Mouse (Mus musculus): ENCODE results near the gene Slc35e3.

The Slc35e3 gene

GRCm38 (mm10) chr10:117746297-117746883, at the start of gene Slc35e3:
Slc35e3 (minus strand) TSS chr10:117746365.
- DNase-seq (ENCODE audit: low read depth): peak; percentile 95

- DNase-seq (ENCODE audit: low read depth): no peak
These were observed 49.0 kb upstream of the Slc35e3 start for GRCm38 (mm10) chr10:117795206-117795605.

DNA sequence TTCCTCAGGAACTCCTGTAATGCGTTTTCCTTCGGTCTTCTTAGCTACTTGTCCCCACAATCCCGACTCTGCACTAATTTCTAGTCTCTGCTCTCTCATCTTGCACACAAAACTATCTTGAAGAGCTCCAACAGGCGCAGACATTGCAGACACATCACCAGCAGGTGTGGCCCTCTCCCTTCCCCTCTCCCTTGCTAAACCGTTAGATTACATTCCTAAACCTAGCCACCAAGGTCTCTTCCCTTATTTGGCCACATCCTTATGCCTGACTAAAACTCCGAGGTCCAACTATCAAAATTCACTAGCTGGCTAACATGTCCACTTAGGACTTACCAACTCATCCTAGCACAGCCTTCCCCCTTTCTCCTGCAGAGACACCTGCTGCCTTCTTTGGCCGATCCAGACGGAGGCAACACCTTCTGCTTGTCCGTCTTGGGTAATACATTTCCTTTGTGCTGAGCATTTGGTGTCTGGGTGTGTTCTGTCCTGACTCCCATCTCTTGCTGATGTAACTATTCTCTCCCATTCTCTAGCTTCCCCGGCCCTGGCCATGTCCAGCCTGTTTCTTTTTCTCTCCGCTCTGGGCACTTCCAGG, 47.4 kb upstream of the Slc35e3 start:
- DNase-seq (ENCODE audit: low read depth): no peak

GRCm38 (mm10) chr10:117792141-117793091, 46.3 kb upstream of the Slc35e3 start, which contains the start of gene Nup107:
Nup107 (minus strand) TSS chr10:117792705.
- peak; percentile 100 for DNase-seq (ENCODE audit: low read depth)

- no peak for DNase-seq (ENCODE audit: low read depth)
These were observed 45.0 kb upstream of the Slc35e3 start for GRCm38 (mm10) chr10:117791171-117791470.

- DNase-seq (ENCODE audit: low read depth): no peak
These were observed 44.4 kb upstream of the Slc35e3 start for GRCm38 (mm10) chr10:117790421-117791170.

- no peak for DNase-seq (ENCODE audit: low read depth)
These were observed 43.8 kb upstream of the Slc35e3 start for GRCm38 (mm10) chr10:117790011-117790410.

DNA sequence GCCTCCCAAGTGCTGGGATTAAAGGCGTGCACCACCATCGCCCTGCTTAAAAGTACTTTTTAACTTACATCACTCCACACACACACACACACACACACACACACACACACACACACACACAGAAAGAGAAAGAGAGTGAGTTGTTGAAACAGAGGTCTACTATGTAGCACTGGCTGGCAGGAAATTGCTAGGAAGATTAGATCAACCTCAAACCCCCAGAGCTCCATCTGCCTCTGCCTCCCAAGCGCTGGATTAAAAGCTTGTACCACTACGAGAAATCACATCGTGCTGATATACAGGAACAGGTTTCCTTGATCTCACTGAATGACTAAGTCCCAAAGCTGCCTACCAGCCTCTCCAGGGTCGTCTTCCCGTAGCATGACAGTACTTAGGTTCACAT, 38.5 kb upstream of the Slc35e3 start:
- peak; percentile 74 for DNase-seq (ENCODE audit: low read depth)

DNA sequence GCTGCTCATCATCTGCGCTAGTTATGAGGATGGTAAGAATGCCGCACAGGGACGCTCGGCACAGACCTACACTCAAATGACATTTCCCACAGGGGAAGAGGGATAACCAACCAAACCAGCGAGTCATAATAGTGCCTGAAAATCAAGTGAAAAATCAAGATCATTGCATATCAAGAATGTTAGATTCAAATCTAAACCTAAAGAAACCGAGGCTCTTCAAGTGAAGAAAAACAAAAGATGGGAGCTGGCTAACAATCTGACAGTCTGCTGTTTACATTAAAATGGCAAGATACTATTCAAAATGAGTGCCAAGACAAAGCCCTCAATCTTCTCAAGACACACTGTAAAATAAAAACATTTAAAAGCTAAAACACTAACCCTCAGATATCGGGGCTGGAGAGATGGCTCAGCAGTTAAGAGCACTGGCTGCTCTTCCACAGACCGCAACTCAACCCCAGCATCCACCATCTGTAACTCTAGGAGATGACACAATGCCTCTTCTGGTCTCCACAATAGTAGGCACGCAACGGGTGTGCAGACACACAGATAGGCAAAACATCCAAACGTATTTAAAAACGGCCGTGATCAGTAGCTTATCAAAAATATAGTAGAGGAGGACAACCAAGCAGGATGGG, 37.7 kb upstream of the Slc35e3 start:
- no peak for DNase-seq (ENCODE audit: low read depth)

DNA sequence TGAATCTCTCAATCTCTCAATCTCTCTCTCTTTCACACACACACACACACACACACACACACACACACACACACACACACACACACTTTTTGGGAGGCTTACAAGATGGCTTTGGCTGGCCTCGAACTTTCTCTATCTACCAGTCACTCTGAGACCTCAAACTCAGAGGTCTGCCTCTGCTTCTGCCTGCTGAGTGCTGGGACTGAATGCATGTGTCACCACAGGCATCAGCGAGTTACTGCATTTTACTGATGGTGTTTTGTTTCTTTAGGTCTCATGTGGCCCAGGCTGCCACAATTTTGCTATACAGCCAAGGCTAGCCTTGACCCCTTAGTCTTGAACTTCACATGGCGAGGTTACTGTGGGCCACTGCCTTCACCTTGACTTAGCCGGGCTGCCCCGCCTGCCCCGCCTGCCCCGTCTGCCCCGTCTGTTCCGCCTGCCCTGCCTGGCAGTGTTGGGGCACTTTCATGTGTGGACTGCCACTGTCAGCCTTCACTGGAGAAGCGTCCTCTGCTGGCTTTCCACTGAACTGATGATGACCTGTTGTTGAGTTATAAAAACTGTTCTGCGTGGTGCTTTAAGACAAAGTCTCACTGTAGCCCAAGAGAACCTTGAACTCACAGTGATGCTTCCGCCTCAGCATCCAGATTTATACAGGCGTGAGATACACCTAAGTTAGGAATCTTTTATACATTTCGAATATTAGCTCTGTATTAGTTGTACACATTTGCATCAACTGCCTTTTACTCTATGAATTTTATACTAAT, 36.5 kb upstream of the Slc35e3 start:
- DNase-seq (ENCODE audit: low read depth): no peak

- DNase-seq (ENCODE audit: low read depth): no peak
These were observed 35.9 kb upstream of the Slc35e3 start for GRCm38 (mm10) chr10:117782056-117782455.

- DNase-seq (ENCODE audit: low read depth): no peak
These were observed 35.0 kb upstream of the Slc35e3 start for GRCm38 (mm10) chr10:117781021-117781725.

GRCm38 (mm10) chr10:117780306-117780911, 34.2 kb upstream of the Slc35e3 start:
- DNase-seq (ENCODE audit: low read depth): no peak

DNA sequence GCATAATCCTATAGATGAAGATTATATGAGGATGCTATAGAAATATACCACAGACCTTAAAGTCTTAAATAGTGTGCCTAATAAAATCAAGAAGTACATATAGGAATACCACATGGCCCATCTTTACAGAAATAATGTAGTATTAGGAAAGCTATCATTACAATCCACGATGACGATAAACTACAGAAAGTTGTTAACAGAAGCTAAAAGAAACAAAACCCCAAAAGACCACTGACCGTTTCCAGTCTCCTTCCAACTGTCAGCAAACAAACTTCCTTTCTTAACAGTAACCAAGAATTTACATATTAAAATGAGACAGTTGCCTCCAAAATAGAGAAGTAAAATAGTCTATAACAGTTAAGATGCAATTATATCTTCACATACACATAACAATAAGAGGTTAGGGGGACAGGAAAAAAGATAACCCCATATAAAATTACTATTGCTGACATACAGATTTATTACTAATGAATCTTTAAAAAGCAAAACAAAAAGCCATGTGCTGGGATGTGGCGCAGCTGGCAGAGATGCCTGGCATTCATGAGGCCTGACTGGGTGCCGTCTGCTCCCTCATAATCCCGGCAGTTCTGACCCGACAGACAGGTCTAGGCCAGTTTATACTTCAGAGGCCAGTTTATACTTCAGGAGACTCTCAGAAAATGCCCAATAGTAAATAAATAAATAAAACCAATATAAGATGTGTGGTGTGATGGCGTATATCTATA, 33.6 kb upstream of the Slc35e3 start:
- no peak for DNase-seq (ENCODE audit: low read depth)

GRCm38 (mm10) chr10:117778951-117779350, 32.8 kb upstream of the Slc35e3 start:
- no peak for DNase-seq (ENCODE audit: low read depth)

- no peak for DNase-seq (ENCODE audit: low read depth)
These were observed 32.3 kb upstream of the Slc35e3 start for GRCm38 (mm10) chr10:117778328-117778910.

- no peak for DNase-seq (ENCODE audit: low read depth)
These were observed 31.5 kb upstream of the Slc35e3 start for GRCm38 (mm10) chr10:117777501-117778327.

GRCm38 (mm10) chr10:117777103-117777470, 30.9 kb upstream of the Slc35e3 start:
- no peak for DNase-seq (ENCODE audit: low read depth)

Measured in naive thymus-derived CD4-positive, alpha-beta T cell, adult 2 months (primary cell).